Mouse (Mus musculus) mature B cell (primary cell): ENCODE results near the gene Gm20431.

Source experiments
- in situ Hi-C: fragments of 300-500 bp; cut with MboI; formaldehyde crosslinking; loops from 2 replicates; pipeline ENCODE4 v1.14.3; 2019

Gene Gm20431

GRCm38 (mm10) chr2:167661270-167662203, at the start of gene Gm20431:
Gene Gm20431, minus strand, starts transcription at chr2:167661496.
- in situ Hi-C loops = no loop called here

DNA sequence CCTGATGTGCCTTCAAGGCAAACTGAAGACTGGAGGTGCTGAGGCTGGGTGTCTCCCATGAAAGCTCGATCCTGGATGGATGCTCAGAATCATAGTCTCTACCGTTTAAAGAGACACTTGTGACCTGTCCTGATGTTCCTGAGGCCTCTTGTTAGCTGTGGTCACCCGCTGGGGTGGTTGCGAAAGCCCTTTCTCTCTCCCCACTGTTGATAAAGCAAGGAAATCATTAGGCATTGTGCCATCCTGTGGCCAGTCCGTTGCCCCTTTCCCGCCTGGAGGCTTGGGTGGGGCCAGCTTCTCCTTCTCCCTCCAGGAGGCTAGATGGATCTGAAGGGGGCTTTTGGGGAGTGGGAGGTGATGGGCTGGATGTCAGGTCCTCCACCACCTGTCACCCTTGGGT, 49.3 kb upstream of the Gm20431 start:
- in situ Hi-C loops = no loop called here

DNA sequence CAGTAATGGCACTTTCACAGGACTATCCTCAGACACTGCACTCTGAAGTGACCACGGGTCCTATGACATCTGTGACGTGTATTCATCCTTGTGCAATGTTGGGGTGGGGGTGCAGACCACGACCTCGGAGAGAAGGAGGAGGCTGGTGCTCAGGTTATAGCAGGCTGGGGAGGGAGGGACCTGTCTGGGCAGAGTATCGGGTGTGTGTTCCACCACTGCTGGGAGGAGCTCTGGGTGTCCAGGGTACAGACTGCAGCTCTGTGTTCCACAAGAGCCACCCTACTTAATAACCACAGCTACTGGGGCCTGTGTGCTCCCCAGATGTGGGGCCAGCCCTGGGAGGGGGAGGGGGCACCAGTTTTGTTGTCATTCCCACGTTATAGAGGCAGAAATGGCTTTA, 48.7 kb upstream of the Gm20431 start:
- in situ Hi-C loops = no loop called here

- in situ Hi-C loops = no loop called here
Measured at GRCm38 (mm10) chr2:167708373-167708772, 47.1 kb upstream of the Gm20431 start.

DNA sequence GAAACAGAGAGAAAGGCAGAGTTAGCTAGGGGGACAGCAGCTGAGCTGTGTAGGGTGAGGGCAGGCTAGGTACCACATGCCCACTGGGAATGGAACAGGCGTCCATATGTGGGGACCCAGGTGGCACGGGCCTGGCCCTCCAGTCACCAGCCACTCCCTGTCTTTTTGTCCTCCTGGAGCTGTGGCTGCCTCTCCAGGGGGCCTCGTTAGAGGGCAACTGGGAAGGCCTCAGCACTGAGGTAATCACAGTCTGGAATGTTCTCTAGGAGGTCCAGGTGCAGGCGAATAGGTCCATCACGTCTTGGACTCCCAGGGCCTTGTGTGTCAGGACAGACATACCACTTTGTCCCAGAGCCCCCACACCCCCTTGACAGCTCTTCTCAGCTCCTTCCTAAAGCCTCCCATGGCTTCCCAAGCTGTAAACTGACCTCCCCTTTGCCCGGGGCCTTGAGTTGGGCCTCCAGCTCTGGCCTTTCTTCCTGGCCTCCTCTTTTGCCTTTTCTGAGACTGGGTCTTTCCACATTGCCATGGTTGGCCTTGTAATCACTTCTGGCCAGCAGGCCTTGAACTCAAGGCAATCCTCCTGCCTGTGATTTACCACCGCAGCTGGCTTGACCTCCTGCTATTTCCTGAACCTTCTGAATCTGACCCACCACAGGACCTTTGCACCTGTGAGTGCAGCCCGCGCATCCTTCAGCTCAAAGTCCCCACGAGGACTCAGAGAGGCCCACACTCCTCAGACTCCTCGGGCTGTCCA, 45.1 kb upstream of the Gm20431 start:
- in situ Hi-C loops = no loop called here

DNA sequence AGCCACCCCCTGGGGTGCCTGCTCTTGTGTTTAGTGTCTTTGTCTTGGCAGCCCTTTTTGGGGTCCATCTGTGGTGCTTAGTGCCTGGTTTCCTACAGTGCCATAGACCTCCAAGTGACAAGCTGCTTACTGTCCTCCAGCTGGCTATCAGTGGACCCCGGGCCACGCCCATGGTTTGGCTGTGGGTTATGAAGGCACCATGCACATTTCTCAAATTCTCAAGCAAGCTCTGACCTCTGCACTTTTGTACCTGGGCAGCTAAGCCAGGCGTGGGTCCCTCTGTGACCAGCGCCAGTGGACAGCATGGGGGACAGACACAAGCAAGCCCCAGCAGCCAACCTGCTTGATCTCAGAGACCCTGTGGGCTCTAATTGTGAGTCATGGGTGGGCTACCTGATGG, 43.1 kb upstream of the Gm20431 start:
- in situ Hi-C loops = no loop called here

GRCm38 (mm10) chr2:167702126-167702525, 40.8 kb upstream of the Gm20431 start:
- in situ Hi-C loops = no loop called here

GRCm38 (mm10) chr2:167701472-167701871, 40.2 kb upstream of the Gm20431 start:
- in situ Hi-C loops = no loop called here

DNA sequence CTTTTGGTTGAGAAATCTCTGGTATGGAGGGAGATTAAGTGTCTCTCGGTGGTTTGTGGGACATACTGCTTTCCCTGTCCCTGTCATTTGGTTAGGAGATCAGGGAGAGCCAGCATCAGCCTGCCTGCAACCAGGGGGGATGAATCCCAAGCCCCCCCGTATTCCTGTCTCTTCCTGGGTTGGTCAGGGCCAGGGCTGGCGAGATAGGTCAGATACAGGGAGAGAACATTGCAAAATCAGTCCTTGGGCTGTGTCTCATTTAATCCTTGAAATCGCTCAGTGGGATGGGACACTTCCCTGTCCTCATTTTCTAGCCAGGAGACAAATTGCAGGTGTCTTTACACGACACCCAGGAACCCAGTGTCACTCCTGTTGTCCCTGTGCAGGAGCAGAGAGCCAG, 38.7 kb upstream of the Gm20431 start:
- in situ Hi-C loops = no loop called here

DNA sequence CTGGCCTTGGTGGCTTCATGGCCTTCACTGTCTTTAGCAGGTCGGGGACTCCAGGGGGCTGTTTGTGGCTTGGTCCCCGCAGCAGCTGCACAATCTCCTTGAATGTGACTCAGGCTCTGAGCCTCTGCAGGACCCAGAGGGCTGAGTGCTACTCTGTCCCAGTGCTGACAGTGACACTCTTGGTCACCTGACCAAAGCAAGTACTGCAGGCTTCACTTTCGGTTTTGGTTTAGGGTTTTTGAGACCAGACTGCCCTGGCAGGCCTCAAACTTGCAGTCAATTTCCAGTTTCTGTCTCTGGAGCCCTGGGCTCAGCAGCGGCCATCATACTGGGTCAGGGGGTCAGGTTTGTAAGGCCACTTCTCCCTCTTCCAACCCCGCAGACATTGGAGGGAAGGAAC, 36.6 kb upstream of the Gm20431 start:
- in situ Hi-C loops = no loop called here

DNA sequence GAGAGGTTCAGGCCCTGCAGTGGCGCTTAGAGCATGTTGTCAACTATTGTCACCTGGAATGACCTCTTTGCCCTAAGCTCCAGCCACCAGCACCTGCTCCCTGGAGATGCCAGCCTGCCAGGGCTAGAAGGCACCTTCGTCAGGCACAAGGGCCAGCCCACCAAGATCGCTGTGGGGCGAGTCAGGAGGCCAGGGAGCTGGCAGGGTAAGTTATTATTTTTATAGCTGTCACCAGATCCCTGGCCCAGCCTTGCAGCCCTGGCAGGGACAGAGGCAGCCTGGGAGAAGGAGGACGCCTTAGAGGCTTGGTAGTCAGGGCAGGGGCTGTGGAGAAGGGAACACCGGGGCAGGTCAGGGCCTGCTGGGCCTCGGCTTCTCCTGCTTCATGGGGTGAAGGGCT, 34.8 kb upstream of the Gm20431 start:
- in situ Hi-C loops = no loop called here

DNA sequence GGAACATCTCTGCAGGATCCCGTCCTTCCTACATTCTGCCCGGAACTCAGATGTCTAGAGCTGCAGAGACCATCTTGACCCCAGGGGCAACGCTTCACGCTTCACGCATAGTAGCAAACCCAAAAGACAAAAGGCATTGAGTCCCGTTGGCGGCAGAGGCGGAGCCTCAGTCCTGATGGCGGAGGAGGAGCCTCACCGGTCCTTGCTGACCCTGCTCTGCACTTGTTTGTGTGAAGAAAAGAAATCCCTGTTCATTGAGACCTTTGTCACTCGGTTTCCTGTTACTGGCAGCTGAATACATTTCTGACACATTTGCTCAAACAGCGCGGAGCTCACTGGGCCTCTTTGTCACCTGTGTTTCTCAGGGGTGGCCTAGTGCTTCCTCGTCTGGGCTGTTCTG, 34.2 kb upstream of the Gm20431 start:
- in situ Hi-C loops = no loop called here

GRCm38 (mm10) chr2:167694963-167695362, 33.7 kb upstream of the Gm20431 start:
- in situ Hi-C loops = no loop called here

DNA sequence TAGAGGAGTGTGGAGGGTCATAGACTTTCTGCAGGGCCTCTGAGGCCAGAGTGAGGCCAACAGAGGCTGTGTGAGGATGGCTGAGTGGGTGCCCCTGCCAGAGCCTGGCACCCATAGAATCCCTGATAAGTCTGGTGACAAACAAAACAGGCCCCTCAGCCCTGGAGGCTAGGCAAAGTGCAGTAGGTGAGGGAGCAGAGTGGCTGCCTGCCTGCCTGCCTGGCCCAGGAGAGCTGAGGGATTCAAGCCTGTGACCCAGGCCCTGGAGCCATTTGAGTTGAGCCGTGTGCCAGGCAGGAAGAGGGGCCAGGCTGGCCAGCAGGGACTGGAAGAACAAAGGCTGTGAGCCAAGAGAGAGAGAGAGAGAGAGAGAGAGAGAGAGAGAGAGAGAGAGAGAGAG, 32.9 kb upstream of the Gm20431 start:
- in situ Hi-C loops = no loop called here

GRCm38 (mm10) chr2:167693540-167693939, 32.2 kb upstream of the Gm20431 start:
- in situ Hi-C loops = no loop called here

- in situ Hi-C loops = no loop called here
Measured at GRCm38 (mm10) chr2:167692831-167693230, 31.5 kb upstream of the Gm20431 start.

DNA sequence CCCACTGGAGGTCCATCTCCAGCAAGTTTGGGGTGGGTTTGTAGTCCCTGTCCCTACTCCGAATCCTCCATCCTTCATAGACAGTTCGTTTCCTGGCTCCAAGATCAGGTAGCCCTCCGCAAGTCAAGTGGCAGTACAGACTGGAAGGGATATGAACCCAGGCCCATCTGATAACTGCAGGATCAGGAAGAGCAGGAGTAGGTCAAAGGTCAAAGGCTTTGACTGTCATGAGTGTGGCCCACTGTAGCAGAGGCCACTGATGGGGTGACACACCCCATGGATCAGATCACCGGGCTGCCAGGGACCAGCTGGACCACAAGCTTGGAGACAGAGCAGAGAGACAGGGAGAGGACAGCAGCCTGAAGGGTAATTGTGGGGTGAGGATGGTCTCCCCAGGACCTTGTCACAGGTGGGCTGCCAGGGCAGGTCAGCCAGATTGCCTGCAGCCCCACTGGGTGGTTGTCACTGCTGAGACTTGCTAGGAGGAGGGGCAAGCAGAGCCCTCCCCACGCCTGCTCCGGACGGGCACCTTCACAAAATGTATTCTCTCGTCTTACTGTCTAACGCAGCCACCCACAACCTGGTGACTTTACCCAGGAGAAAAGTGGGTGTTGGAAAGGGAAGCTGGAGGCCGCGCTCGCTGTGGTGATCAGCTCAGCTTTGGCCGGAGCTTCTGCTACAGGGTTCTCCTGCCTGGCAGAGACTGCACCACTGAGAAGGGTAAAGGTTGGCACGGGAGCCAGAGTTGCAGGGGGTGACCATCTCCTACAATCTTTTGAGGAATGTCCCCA, 30.8 kb upstream of the Gm20431 start:
- in situ Hi-C loops = no loop called here

GRCm38 (mm10) chr2:167691410-167691809, 30.1 kb upstream of the Gm20431 start:
- in situ Hi-C loops = no loop called here

GRCm38 (mm10) chr2:167690962-167691311, 29.6 kb upstream of the Gm20431 start:
- in situ Hi-C loops = no loop called here

- in situ Hi-C loops = no loop called here
Measured at GRCm38 (mm10) chr2:167690219-167690961, 29.1 kb upstream of the Gm20431 start.

DNA sequence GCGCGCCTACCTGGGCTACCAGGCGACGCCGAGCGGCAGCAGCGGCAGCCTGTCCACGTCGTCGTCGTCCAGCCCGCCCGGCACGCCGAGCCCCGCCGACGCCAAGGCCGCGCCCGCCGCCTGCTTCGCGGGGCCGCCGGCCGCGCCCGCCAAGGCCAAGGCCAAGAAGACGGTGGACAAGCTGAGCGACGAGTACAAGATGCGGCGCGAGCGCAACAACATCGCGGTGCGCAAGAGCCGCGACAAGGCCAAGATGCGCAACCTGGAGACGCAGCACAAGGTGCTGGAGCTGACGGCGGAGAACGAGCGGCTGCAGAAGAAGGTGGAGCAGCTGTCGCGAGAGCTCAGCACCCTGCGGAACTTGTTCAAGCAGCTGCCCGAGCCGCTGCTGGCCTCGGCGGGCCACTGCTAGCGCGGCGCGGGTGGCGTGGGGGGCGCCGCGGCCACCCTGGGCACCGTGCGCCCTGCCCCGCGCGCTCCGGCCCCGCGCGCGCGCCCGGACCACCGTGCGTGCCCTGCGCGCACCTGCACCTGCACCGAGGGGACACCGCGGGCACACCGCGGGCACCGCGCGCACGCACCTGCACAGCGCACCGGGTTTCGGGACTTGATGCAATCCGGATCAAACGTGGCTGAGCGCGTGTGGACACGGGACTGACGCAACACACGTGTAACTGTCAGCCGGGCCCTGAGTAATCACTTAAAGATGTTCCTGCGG, 28.4 kb upstream of the Gm20431 start, which contains the start of gene Tmem189:
Tmem189 (minus strand) TSS at position 322 of the 718 bp plus-strand sequence.
- in situ Hi-C loops = loop anchor here (10.0 kb wide), 1 partner anchor 325 kb away; the partner anchor contains the start of gene Ripor3
